Mouse (Mus musculus) erythroblast, embryonic 14.5 days (primary cell): ENCODE measurements around the gene Tex28. TPM values are rescaled to one million over a fixed set of nuclear protein-coding genes. Genes with fewer than 3 reads are reported as not detected.
"Not testable (repeated sequence)": the region's sequence is repeated elsewhere in the genome, so short reads cannot be mapped to it uniquely, and the experiment has no call there.

Experiments
- H3K27me3 ChIP-seq: 2 replicates; pipeline ENCODE4 v1.6.1; 2012; ENCODE audit warnings: inconsistent platforms; ENCODE audit not compliant: control insufficient read depth
- H3K36me3 ChIP-seq: 2 replicates; pipeline ENCODE4 v1.6.1; 2012; ENCODE audit warnings: mild to moderate bottlenecking, inconsistent platforms; ENCODE audit not compliant: control insufficient read depth
- H3K4me1 ChIP-seq: 2 replicates; pipeline ENCODE4 v1.6.1; 2012; ENCODE audit warnings: inconsistent platforms; ENCODE audit not compliant: control insufficient read depth
- H3K4me3 ChIP-seq: replicated peaks from 2 replicates; pipeline ENCODE3; 2012; ENCODE audit warnings: moderate library complexity, mild to moderate bottlenecking, inconsistent platforms
- H3K9me3 ChIP-seq: 2 replicates; pipeline ENCODE4 v1.6.1; 2012; ENCODE audit warnings: low read length, inconsistent platforms, mixed read lengths; ENCODE audit not compliant: control insufficient read depth
- GATA1 ChIP-seq: IDR thresholded peaks from 2 replicates; pipeline ENCODE4 v1.6.1; 2012; ENCODE audit warnings: low read length, inconsistent platforms, mixed read lengths
- TAL1 ChIP-seq: IDR thresholded peaks from 3 replicates; pipeline ENCODE4 v1.6.1; 2012; ENCODE audit warnings: low read length, inconsistent platforms, mixed read lengths
- polyA plus RNA-seq: library from polyadenylated mRNA; stranded (reverse); fragments of >175 nt; gene quantifications from 2 replicates; pipeline ENCODE4 v1.2.3, GENCODE M21; 2012

Gene Tex28
- not detected in 2 replicates for polyA plus RNA-seq

DNA sequence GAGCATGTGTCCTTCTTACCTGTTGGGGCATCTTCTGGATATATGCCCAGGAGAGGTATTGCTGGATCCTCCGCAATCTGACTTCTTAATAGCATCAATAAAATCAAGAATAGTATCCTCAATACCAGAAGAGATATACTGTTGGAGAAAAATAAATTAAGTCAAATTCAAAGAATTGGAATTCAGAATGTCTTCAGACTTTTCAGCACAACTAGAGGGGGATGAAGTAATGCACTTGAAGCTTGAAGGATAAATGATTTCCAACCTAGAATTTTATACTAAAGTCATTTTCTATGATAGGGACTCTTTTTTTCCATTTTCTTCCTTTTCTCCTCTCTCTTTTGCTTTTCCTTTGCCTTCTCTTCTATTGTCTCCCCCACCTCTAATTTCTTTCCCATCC lies at the start of gene Tex28:
Gene Tex28, minus strand, starts transcription at position 101 of the 400 bp plus-strand sequence.
- Histone ChIP-seq H3K9me3 (no peaks in the 10 kb centered on the region), H3K27me3 (no peaks in the 10 kb centered on the region), H3K36me3 (no peaks in the 10 kb centered on the region), H3K4me3 (no peak within 1 kb of the TSS), H3K4me1 (no peaks in the 10 kb centered on the region)
- no peak for TF ChIP-seq TAL1
- TF ChIP-seq GATA1 = no peak

DNA sequence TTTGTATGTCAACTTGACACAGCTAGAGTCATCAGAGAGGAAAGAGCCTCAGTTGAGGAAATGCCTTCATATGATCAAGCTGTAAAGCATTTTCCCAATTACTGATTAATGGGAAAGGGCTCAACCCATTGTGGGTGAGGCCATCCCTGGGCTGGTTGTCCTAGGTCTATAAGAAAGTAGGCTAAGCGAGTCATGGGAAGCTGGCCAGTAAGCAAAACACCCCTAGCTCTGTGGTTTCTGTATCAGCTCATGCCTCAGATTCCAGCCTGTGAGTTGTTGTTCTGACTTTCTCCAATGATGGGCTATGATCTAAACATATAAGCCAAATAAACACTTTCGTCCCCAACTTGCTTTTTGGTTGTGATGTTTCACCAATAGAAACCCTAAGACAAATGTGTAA lies 35.9 kb upstream of the Tex28 start:
- Histone ChIP-seq H3K4me3 (no peak overlapping the region), H3K27me3 (no peaks in the 10 kb centered on the region), H3K4me1 (no peaks in the 10 kb centered on the region), H3K36me3 (no peaks in the 10 kb centered on the region), H3K9me3 (no peaks in the 10 kb centered on the region)
- TF ChIP-seq GATA1 (no peak), TAL1 (no peak)

DNA sequence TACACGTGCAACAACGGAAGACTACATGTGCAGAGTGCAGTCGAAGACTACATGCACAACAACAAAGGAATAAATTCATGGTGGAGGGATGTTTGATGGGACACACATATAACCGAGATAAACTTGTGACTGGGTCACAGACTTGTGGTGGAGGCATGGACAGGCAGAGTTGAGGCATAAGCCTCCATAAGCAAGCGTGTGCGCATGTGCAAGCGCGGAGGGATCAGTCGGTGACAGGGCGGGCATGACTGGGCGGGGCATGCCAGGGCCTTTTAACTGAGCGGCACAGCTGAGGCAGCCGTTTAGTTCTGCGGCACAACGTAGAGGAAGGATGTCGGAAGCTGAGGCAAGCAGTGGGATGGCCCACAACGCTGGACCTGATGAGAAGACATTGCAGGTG lies 9.3 kb upstream of the Tex28 start, which contains the start of gene Tktl1:
Gene Tktl1, plus strand, starts transcription at position 301 of the 400 bp plus-strand sequence.
- Histone ChIP-seq H3K4me3 (no peak within 1 kb of the TSS), H3K36me3 (no peaks in the 10 kb centered on the region), H3K27me3 (no peaks in the 10 kb centered on the region), H3K9me3 (peaks cover 5% of the 10 kb centered on the region; the same call in 1 of the 2 replicates), H3K4me1 (no peaks in the 10 kb centered on the region)
- TF ChIP-seq GATA1 = no peak
- TF ChIP-seq TAL1 = no peak

DNA sequence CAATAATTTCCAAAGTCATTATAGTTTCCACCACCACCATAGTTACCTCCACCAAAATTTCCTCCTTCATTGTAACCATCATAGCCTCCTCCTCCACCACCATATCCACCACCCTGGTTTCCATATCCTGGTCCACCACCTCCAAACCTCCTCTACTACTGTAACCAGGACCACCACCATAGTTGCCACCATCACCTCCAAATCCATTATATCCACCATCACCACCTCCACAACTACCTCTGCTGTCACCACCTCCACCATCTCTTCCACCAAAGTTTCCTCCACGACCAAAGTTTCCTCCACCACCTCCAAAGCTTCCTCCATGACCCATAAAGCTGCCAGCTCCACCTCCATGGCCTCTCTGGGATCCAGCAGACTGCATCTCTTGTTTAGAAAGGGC lies 32.4 kb downstream of the Tex28 start, which contains the start of gene Mecp2:
Gene Mecp2, minus strand, starts transcription at position 101 of the 400 bp plus-strand sequence.
- not testable (repeated sequence) for H3K36me3 ChIP-seq, H3K9me3 ChIP-seq, H3K27me3 ChIP-seq, H3K4me1 ChIP-seq, H3K4me3 ChIP-seq

DNA sequence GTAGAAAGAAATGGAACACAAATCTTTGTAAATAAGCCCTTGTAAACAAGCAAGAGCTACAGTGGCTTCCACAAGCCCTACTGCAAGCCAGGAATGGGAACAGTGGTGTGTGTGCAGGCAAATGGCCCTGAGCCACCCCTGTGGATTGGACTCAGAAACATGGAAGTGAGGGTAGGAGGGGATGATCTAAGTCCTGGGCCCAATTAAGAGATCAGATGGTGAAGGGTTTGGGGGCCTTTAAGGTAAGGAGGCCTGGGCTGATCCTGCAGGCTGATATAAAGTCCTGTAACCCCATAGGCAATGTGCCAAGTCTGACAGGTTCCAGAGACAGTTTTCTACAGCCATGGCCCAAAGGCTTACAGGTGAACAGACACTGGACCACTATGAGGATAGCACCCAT lies 40.5 kb downstream of the Tex28 start, which contains the start of gene Opn1mw:
Gene Opn1mw, plus strand, starts transcription at position 301 of the 400 bp plus-strand sequence.
- TF ChIP-seq GATA1 = no peak
- no peak for TF ChIP-seq TAL1
- peaks cover 8% of the 10 kb centered on the region for H3K27me3 ChIP-seq

DNA sequence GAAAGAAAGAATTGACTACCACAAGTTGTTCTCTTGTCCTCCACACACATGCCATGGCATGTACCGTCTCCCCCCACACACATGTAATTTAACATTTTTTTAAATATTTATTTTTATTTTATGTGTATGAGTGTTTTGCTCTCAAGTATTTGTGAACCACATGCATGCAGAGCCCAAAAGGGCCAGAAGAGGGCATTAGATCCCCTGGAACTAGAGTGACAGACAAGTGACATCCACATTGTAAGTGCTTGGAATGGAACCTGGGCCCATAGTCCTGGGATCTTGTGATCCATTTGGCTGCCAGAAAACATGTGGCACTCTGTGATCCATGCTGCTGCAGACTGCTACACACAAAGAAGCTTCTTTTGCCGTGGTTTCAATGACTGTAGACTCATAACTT lies 42.7 kb downstream of the Tex28 start:
- no peak for TF ChIP-seq TAL1
- no peak for TF ChIP-seq GATA1
- Histone ChIP-seq H3K9me3 (no peaks in the 10 kb centered on the region), H3K36me3 (no peaks in the 10 kb centered on the region), H3K27me3 (peaks cover 8% of the 10 kb centered on the region), H3K4me3 (no peak overlapping the region), H3K4me1 (no peaks in the 10 kb centered on the region)

More for the DNA sequence above, 40.5 kb downstream of the Tex28 start, which contains the start of gene Opn1mw:
- H3K4me1 ChIP-seq = no peaks in the 10 kb centered on the region
- no peaks in the 10 kb centered on the region for H3K36me3 ChIP-seq
- H3K9me3 ChIP-seq = no peaks in the 10 kb centered on the region
- H3K4me3 ChIP-seq = no peak within 1 kb of the TSS

DNA sequence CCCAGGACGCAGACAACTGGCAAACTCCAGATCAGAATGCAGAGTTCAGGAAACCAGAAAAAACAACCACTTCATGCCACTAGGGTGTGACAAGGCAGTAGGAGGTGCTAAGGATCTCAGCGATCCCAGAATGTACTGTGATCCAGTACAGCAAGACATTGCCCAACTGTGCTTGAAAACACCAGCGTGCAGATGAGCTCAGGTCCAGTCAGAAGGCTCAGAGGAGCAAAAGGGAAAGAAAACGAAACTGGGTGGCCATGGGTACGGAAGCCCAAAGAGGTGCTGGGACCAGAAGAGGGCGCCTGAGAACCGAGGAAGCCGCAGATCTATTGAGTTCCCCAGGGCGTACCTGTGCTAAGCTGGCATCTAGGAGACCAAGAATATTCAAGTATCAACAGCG lies 52.1 kb downstream of the Tex28 start:
- peak overlapping the region; percentile 61 for H3K4me3 ChIP-seq
- TF ChIP-seq GATA1 = no peak
- TF ChIP-seq TAL1 = no peak
- peaks cover 3% of the 10 kb centered on the region for H3K4me1 ChIP-seq
- no peaks in the 10 kb centered on the region for H3K9me3 ChIP-seq
- no peaks in the 10 kb centered on the region for H3K36me3 ChIP-seq
- no peaks in the 10 kb centered on the region; the same call in 1 of the 2 replicates for H3K27me3 ChIP-seq

DNA sequence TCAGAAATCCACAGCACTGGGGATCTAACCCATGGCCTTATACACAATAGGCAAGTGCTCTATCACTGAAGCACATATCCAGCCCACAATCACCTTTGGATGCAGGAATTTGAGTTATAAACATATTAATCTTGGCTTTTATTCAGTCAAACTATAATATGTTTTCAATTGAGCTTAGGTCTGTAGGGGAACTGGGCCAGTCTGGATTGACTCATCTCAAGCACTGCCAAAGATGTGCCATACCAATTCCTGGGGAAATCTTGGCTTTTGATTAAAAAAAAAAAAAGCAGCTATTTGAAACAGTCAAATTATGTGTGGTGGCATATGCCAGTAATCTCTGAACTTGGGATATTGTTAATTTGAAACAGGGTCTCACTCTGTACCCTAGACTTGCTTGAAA lies 53.6 kb downstream of the Tex28 start:
- TF ChIP-seq GATA1 = no peak
- TF ChIP-seq TAL1 = no peak
- Histone ChIP-seq H3K27me3 (no peaks in the 10 kb centered on the region), H3K9me3 (no peaks in the 10 kb centered on the region), H3K4me1 (peaks cover 3% of the 10 kb centered on the region), H3K4me3 (no peak overlapping the region), H3K36me3 (no peaks in the 10 kb centered on the region)

DNA sequence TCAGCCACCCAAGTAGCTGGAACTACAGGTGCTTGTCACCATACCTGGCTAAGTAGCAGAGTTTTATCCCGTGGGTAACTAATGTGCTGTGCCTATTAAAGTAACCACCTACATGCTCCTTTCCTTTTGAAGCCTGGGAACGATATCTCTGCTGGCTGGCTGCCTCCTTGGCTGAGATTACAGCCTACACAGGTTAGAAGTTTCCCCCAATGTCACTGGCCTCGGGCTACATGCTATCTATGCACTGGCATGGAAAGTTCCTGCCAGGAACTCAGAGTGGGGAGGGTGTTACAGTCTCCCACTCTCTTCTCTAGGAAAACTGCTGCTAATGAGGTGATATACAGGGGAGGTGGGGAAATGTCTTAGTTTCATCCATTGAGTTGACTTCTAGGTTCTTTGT lies 58.9 kb downstream of the Tex28 start:
- no peak overlapping the region for H3K4me3 ChIP-seq
- H3K36me3 ChIP-seq = no peaks in the 10 kb centered on the region
- peaks cover 2% of the 10 kb centered on the region for H3K27me3 ChIP-seq
- H3K9me3 ChIP-seq = no peaks in the 10 kb centered on the region
- no peaks in the 10 kb centered on the region for H3K4me1 ChIP-seq
- TF ChIP-seq TAL1 = no peak

DNA sequence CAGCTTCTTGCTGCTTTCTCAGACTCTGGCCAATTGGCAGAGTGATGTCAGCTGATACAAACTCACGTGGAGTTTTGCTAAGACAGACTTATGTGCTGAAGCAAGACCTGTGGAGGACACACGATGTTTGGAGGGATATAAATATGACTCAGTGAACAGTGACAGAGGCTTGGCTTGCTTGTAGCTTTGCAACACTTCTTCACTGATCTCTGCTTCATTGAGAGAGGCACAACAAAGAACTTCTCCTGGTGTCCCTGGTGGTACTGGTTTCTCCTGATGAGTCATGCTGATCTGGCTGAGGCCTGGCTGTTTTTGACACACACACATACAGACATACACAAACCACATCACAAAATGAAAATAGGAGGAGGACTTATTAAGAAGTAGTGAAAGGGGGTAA lies 61.7 kb downstream of the Tex28 start:
- Histone ChIP-seq H3K27me3 (peaks cover 2% of the 10 kb centered on the region), H3K36me3 (no peaks in the 10 kb centered on the region), H3K9me3 (no peaks in the 10 kb centered on the region), H3K4me3 (no peak overlapping the region), H3K4me1 (no peaks in the 10 kb centered on the region)
- TF ChIP-seq GATA1 (no peak), TAL1 (no peak)
